Mouse (Mus musculus) adrenal gland (tissue): ENCODE results near the gene Pde11a.
"Not testable (repeated sequence)": the region's sequence is repeated elsewhere in the genome, so short reads cannot be mapped to it uniquely, and the experiment has no call there.

ENCODE experiments used
- intact Hi-C: fragments of 180-260 bp; cut with DNase I; formaldehyde crosslinking; loops from one replicate; pipeline ENCODE4 v1.15.1; 2025

Pde11a gene

GRCm38 (mm10) chr2:75998692-75999091 lies 339.9 kb downstream of the Pde11a start:
- intact Hi-C loops: no loop called here

- intact Hi-C loops: no loop called here
These were observed 340.8 kb downstream of the Pde11a start for GRCm38 (mm10) chr2:75997726-75998125.

- intact Hi-C loops: no loop called here
These were observed 343.7 kb downstream of the Pde11a start for GRCm38 (mm10) chr2:75994841-75995240.

- intact Hi-C loops: loop anchor here (2.0 kb wide), 1 partner anchor 79 kb away; no protein-coding TSS in a partner anchor
These were observed 346.9 kb downstream of the Pde11a start for GRCm38 (mm10) chr2:75991581-75992205.

- intact Hi-C loops: loop anchor here (2.0 kb wide), 1 partner anchor 80 kb away; no protein-coding TSS in a partner anchor
These were observed 347.6 kb downstream of the Pde11a start for GRCm38 (mm10) chr2:75990885-75991539.

GRCm38 (mm10) chr2:75989694-75990093 lies 348.9 kb downstream of the Pde11a start:
- intact Hi-C loops: loop anchor here (2.0 kb wide), 1 partner anchor 81 kb away; no protein-coding TSS in a partner anchor

GRCm38 (mm10) chr2:75988779-75989363 lies 349.7 kb downstream of the Pde11a start:
- intact Hi-C loops: no loop called here

GRCm38 (mm10) chr2:75988378-75988777 lies 350.2 kb downstream of the Pde11a start:
- intact Hi-C loops: no loop called here

GRCm38 (mm10) chr2:75987739-75988138 lies 350.8 kb downstream of the Pde11a start:
- intact Hi-C loops: no loop called here

GRCm38 (mm10) chr2:75985124-75985523 lies 353.4 kb downstream of the Pde11a start:
- intact Hi-C loops: no loop called here

GRCm38 (mm10) chr2:75983847-75984246 lies 354.7 kb downstream of the Pde11a start:
- intact Hi-C loops: no loop called here

- intact Hi-C loops: no loop called here
These were observed 355.5 kb downstream of the Pde11a start for GRCm38 (mm10) chr2:75983091-75983490.

- intact Hi-C loops: no loop called here
These were observed 355.9 kb downstream of the Pde11a start for GRCm38 (mm10) chr2:75982626-75983025.

GRCm38 (mm10) chr2:75981440-75982081 lies 357.0 kb downstream of the Pde11a start, which contains the start of gene Ttc30a1:
TSS of gene Ttc30a1 (minus strand) at chr2:75981967.
- intact Hi-C loops: not testable (repeated sequence)

- intact Hi-C loops: not testable (repeated sequence)
These were observed 357.6 kb downstream of the Pde11a start for GRCm38 (mm10) chr2:75980933-75981439.

- intact Hi-C loops: not testable (repeated sequence)
These were observed 360.7 kb downstream of the Pde11a start, which contains the start of gene Ttc30a2 for GRCm38 (mm10) chr2:75977752-75978368. TSS of gene Ttc30a2 (minus strand) at chr2:75978170.

GRCm38 (mm10) chr2:75976070-75976469 lies 362.5 kb downstream of the Pde11a start:
- intact Hi-C loops: not testable (repeated sequence)

GRCm38 (mm10) chr2:75974131-75974530 lies 364.4 kb downstream of the Pde11a start:
- intact Hi-C loops: no loop called here

- intact Hi-C loops: loop anchor here (2.0 to 5.0 kb wide), 4 partner anchors 48 to 358 kb away; no protein-coding TSS in a partner anchor
These were observed 373.6 kb downstream of the Pde11a start for GRCm38 (mm10) chr2:75964972-75965371.

GRCm38 (mm10) chr2:75964512-75964911 lies 374.1 kb downstream of the Pde11a start:
- intact Hi-C loops: loop anchor here (2.0 to 5.0 kb wide), 3 partner anchors 47 to 357 kb away; no protein-coding TSS in a partner anchor

GRCm38 (mm10) chr2:75964051-75964450 lies 374.5 kb downstream of the Pde11a start:
- intact Hi-C loops: loop anchor here (2.0 to 5.0 kb wide), 3 partner anchors 47 to 357 kb away; no protein-coding TSS in a partner anchor
